ENCODE assay signal across 17 mouse cellular contexts in the genomic region with DNA sequence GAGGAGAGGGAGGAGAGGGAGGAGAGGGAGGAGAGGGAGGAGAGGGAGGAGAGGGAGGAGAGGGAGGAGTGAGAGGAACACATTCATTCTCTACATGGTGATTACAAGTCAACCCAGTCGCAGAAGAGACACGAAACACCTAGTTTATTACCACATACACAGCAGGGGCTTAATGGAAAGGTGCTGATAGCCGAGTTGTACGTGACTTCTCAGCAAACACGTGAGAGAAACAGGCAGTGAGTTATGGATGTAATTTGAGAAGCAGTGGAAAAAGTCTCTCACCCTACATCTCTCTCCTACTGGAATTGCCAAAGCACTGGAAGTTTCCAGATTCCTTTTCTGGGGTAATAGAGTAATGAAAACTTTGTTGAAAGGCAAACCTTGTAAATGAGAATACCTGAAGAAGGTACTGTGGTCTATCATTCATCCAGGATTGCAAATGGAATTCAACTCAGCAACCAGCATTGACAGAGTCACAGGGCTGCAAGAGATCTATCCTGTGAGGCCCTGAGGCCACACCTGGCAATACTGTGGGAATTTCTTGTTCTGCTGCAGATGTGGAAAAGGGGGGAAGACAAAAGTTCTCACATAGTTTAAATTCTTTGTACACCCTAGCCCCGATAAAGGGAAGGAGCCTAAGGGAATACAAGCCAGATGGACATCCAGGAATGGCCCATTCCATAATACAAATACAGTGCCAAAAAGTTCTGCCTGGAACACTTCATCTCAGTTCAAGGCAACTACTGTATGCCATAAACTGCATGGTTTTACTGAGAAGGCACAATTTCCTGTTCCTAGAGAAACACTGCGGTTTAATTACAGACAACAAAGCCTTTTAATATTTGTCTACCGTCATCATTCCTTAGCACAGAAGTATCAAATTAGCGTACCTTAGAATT.
DNase-seq lines count a peak whose midpoint lies in the region; ATAC-seq and TF ChIP-seq lines count a peak whose summit lies in the region.
"Had no signal": no experiment of that assay in that cellular context is flagged by ENCODE, and none has a peak within 500 bp of the region (broad histone marks: within the 10 kb centered on the region; RNA-seq: fewer than 3 reads in every experiment).

No protein-coding gene starts in this region.

- H3K4me3 ChIP-seq in lung, embryonic 14.5 days (ENCODE audit: low read depth, low read length) = no peak overlapping the region
- no peak overlapping the region for H3K4me3 ChIP-seq in lung, adult 2 months (replicated peaks; ENCODE audit: extremely low read depth, low read depth, low read length)
- H3K4me3 ChIP-seq in embryonic facial prominence, embryonic 14.5 days (ENCODE audit: low read depth, low read length) = no peak overlapping the region
- no peak overlapping the region for H3K4me3 ChIP-seq in limb, embryonic 14.5 days (replicated peaks; ENCODE audit: low read length)
- H3K4me3 ChIP-seq: erythroblast, embryonic 14.5 days; neural tube, embryonic 12.5 days had no signal

- H3K4me1 ChIP-seq in lung, embryonic 14.5 days (ENCODE audit: insufficient read depth) = no peaks in the 10 kb centered on the region
- H3K4me1 ChIP-seq in lung, adult 2 months (ENCODE audit: control insufficient read depth, insufficient read depth, low read length) = no peaks in the 10 kb centered on the region
- H3K4me1 ChIP-seq in embryonic facial prominence, embryonic 14.5 days (ENCODE audit: control insufficient read depth, insufficient read depth, low read length) = peaks cover 17% of the 10 kb centered on the region
- peaks cover 18% of the 10 kb centered on the region for H3K4me1 ChIP-seq in limb, embryonic 14.5 days (ENCODE audit: control insufficient read depth, insufficient read depth, low read length)
- H3K4me1 ChIP-seq: neural tube, embryonic 12.5 days had no signal

- no peak for TF ChIP-seq CTCF in lung, embryonic 14.5 days (IDR thresholded peaks at IDR 0.05; ENCODE audit: low read depth)
- no peak for TF ChIP-seq CTCF in lung, adult 2 months (IDR thresholded peaks at IDR 0.05; ENCODE audit: insufficient read depth, low read length)

- H3K36me3 ChIP-seq in lung, embryonic 14.5 days (ENCODE audit: insufficient read depth) = no peaks in the 10 kb centered on the region
- no peaks in the 10 kb centered on the region for H3K36me3 ChIP-seq in embryonic facial prominence, embryonic 14.5 days (ENCODE audit: control insufficient read depth, insufficient read depth, low read length)
- no peaks in the 10 kb centered on the region for H3K36me3 ChIP-seq in limb, embryonic 14.5 days (ENCODE audit: control insufficient read depth, insufficient read depth, low read length)
- H3K36me3 ChIP-seq: neural tube, embryonic 12.5 days had no signal

- no peak overlapping the region for H3K9ac ChIP-seq in lung, embryonic 14.5 days
- no peak overlapping the region for H3K9ac ChIP-seq in embryonic facial prominence, embryonic 14.5 days (ENCODE audit: low read depth, low read length)
- no peak overlapping the region for H3K9ac ChIP-seq in limb, embryonic 14.5 days (ENCODE audit: low read depth, low read length, severe bottlenecking)
- H3K9ac ChIP-seq: hindbrain, embryonic 14.5 days; neural tube, embryonic 12.5 days had no signal

- H3K4me2 ChIP-seq in lung, embryonic 14.5 days = no peak overlapping the region
- H3K4me2 ChIP-seq in embryonic facial prominence, embryonic 14.5 days (ENCODE audit: low read depth, low read length) = no peak overlapping the region
- no peak overlapping the region for H3K4me2 ChIP-seq in limb, embryonic 14.5 days (replicated peaks; ENCODE audit: low read depth, low read length, severe bottlenecking)
- H3K4me2 ChIP-seq: hindbrain, embryonic 14.5 days; neural tube, embryonic 12.5 days had no signal

- H3K27ac ChIP-seq in lung, embryonic 14.5 days (ENCODE audit: low read depth) = no peak overlapping the region
- no peak overlapping the region for H3K27ac ChIP-seq in embryonic facial prominence, embryonic 14.5 days (replicated peaks; ENCODE audit: low read depth, low read length)
- peak overlapping the region; percentile 52 for H3K27ac ChIP-seq in limb, embryonic 14.5 days (replicated peaks; ENCODE audit: low read depth, low read length)
- H3K27ac ChIP-seq: hindbrain, embryonic 14.5 days; macrophage; neural tube, embryonic 12.5 days had no signal

- WGBS in lung, embryonic 14.5 days = 37% methylated on average over 9 of the region's 9 CpGs
- WGBS in lung, adult 2 months = 46% methylated on average over 9 of the region's 9 CpGs
- 32% methylated on average over 9 of the region's 9 CpGs for WGBS in embryonic facial prominence, embryonic 14.5 days
- WGBS in limb, embryonic 14.5 days = 5% methylated on average over 9 of the region's 9 CpGs

- no peak for ATAC-seq in lung, embryonic 14.5 days (ENCODE audit: insufficient read depth)
- no peak for ATAC-seq in embryonic facial prominence, embryonic 14.5 days (ENCODE audit: low read depth)
- ATAC-seq in limb, embryonic 14.5 days (ENCODE audit: low FRiP score, low read depth) = peak; percentile 69
- no peak for ATAC-seq in granulocyte monocyte progenitor cell, adult 5-6 weeks (replicated peaks; ENCODE audit: poor library complexity, severe bottlenecking)
- ATAC-seq: midbrain, embryonic 16.5 days had no signal

- no peaks in the 10 kb centered on the region for H3K27me3 ChIP-seq in lung, embryonic 14.5 days (ENCODE audit: insufficient read depth, low read length)
- no peaks in the 10 kb centered on the region for H3K27me3 ChIP-seq in embryonic facial prominence, embryonic 14.5 days (replicated peaks; ENCODE audit: control insufficient read depth, insufficient read depth, low read length)
- H3K27me3 ChIP-seq in limb, embryonic 14.5 days (ENCODE audit: control insufficient read depth, insufficient read depth, low read length) = no peaks in the 10 kb centered on the region
- H3K27me3 ChIP-seq: neural tube, embryonic 12.5 days had no signal

- no peaks in the 10 kb centered on the region for H3K9me3 ChIP-seq in lung, embryonic 14.5 days (ENCODE audit: low read depth, low read length)
- H3K9me3 ChIP-seq in embryonic facial prominence, embryonic 14.5 days (ENCODE audit: control insufficient read depth, low read length) = no peaks in the 10 kb centered on the region
- H3K9me3 ChIP-seq in limb, embryonic 14.5 days (ENCODE audit: control insufficient read depth, low read length) = no peaks in the 10 kb centered on the region
- H3K9me3 ChIP-seq: neural tube, embryonic 12.5 days had no signal

- no peak for TF ChIP-seq POLR2A in lung, adult 2 months (IDR thresholded peaks at IDR 0.05; ENCODE audit: borderline replicate concordance, extremely low read depth, low read depth, low read length)
- no peak for TF ChIP-seq POLR2A in limb, embryonic 14.5 days (IDR thresholded peaks at IDR 0.05; ENCODE audit: borderline replicate concordance, extremely low read depth, insufficient read depth, insufficient read length)

- DNase-seq in embryo, embryonic 10 days (ENCODE audit: low spot score) = peak; percentile 59
- DNase-seq in embryo, embryonic 11 days = no peak
- DNase-seq in lung, embryonic 14.5 days = peak; percentile 50
- no peak for DNase-seq in lung, adult 2 months
- DNase-seq in embryonic facial prominence, embryonic 14.5 days (ENCODE audit: low spot score) = peak; percentile 48
- peak; percentile 62 for DNase-seq in limb, embryonic 14.5 days (ENCODE audit: low spot score)
- no peak for DNase-seq in adrenal gland, adult (ENCODE audit: inconsistent age in 2 of 2, low spot score in 1 of 2)
- DNase-seq: cerebellum, postnatal 25 days; gastrocnemius, postnatal 14 days; heart, postnatal 14 days; thymus, postnatal 25 days had no signal

Comparison
In these comparisons a context has a peak if more than half of its experiments do, and no peak if none do; other contexts are left out.
1. DNase-seq: peak in embryo, embryonic 10 days (single experiment), lung, embryonic 14.5 days (single experiment), embryonic facial prominence, embryonic 14.5 days (single experiment) and limb, embryonic 14.5 days (single experiment); none in embryo, embryonic 11 days (single experiment), lung, adult 2 months (single experiment) and adrenal gland, adult (0 of 2).